18 mouse cellular contexts compared by ENCODE assay signal in the genomic region with DNA sequence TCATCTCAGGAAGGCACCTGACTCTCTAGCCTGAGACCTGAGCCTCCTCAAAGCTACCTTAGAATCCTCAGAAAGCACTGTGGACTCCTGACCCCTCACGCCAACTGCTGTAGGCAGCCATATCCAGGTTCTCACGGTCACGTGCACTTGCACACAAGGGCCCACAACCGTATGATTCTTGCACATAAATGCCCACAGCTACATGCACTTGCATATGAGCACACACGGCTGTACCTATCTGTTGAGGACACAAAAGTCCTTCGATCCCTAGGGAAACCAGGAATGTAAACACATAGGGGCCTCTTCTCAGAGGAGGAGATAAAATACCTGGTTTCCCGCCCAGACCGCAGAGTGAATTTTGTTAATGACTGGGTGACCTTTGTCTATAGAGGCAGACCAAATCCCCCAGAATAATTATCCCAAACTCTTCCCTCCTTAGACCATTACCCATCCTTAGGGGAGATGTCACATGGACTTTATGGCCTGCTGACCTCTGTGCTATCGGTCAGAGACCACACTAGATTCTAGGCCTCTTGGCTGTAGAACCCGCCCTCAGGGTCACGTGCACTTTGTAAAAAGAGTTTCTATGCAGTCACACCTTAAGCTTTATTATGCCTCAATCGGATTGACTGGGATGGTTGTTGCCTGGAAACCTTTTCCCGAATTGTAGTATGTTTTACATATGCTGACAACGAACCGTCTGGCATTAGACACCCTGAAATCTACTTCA. TPM values are rescaled to one million over a fixed set of nuclear protein-coding genes. Genes with fewer than 3 reads are reported as not detected.
DNase-seq lines count a peak whose midpoint lies in the region; ATAC-seq and TF ChIP-seq lines count a peak whose summit lies in the region.
"Had no signal": no experiment of that assay in that cellular context is flagged by ENCODE, and none has a peak within 500 bp of the region (broad histone marks: within the 10 kb centered on the region; RNA-seq: fewer than 3 reads in every experiment).

No protein-coding gene starts in this region.

- no peak for DNase-seq in heart, adult 9 months (ENCODE audit: low spot score in 2 of 2)
- peak; percentile 44 for DNase-seq in ZHBTc4 (ENCODE audit: low read depth, low spot score)
- DNase-seq in intestine, embryonic 14.5 days (ENCODE audit: low spot score): peak; percentile 63
- DNase-seq in limb, embryonic 14.5 days (ENCODE audit: low spot score): no peak
- DNase-seq in gastrocnemius, adult 2 months: no peak
- DNase-seq in adrenal gland, adult 8-10 months: no peak
- DNase-seq: B cell, adult 2 months; cerebellum, adult 9-11 months; kidney, postnatal 36 days; layer of hippocampus, adult 9-11 months; liver; thymus, postnatal 25 days had no signal

- H3K27me3 ChIP-seq in heart, embryonic 12.5 days (replicated peaks): no peaks in the 10 kb centered on the region
- H3K27me3 ChIP-seq in intestine, embryonic 14.5 days (replicated peaks; ENCODE audit: control insufficient read depth, insufficient read depth, low read length): no peaks in the 10 kb centered on the region
- H3K27me3 ChIP-seq in limb, embryonic 14.5 days (ENCODE audit: control insufficient read depth, insufficient read depth, low read length): no peaks in the 10 kb centered on the region
- H3K27me3 ChIP-seq: hindbrain, embryonic 12.5 days; neural tube, embryonic 12.5 days had no signal

- no peaks in the 10 kb centered on the region for H3K9me3 ChIP-seq in heart, embryonic 12.5 days (replicated peaks)
- H3K9me3 ChIP-seq in intestine, embryonic 14.5 days (ENCODE audit: control insufficient read depth, low read length): no peaks in the 10 kb centered on the region
- H3K9me3 ChIP-seq in limb, embryonic 14.5 days (ENCODE audit: control insufficient read depth, low read length): no peaks in the 10 kb centered on the region
- H3K9me3 ChIP-seq: hindbrain, embryonic 12.5 days; neural tube, embryonic 12.5 days had no signal

- no peak overlapping the region for H3K4me3 ChIP-seq in heart, embryonic 12.5 days
- H3K4me3 ChIP-seq in intestine, embryonic 14.5 days (ENCODE audit: low read depth, low read length): no peak overlapping the region
- no peak overlapping the region for H3K4me3 ChIP-seq in limb, embryonic 14.5 days (replicated peaks; ENCODE audit: low read length)
- no peak overlapping the region for H3K4me3 ChIP-seq in gastrocnemius, adult 2 months
- H3K4me3 ChIP-seq: hindbrain, embryonic 12.5 days; left cerebral cortex, adult 2 months; neural tube, embryonic 12.5 days had no signal

- TF ChIP-seq CTCF in gastrocnemius, adult 2 months (IDR thresholded peaks at IDR 0.05): no peak

- 86% methylated on average over 15 of the region's 15 CpGs for WGBS in heart, embryonic 12.5 days
- WGBS in intestine, embryonic 14.5 days: 71% methylated on average over 15 of the region's 15 CpGs
- WGBS in limb, embryonic 14.5 days: 92% methylated on average over 15 of the region's 15 CpGs

- ATAC-seq in heart, embryonic 12.5 days (ENCODE audit: insufficient number of reproducible peaks, low FRiP score): no peak
- ATAC-seq in intestine, embryonic 14.5 days (replicated peaks; ENCODE audit: low FRiP score, low TSS enrichment, low read depth): peak; percentile 51
- no peak for ATAC-seq in limb, embryonic 14.5 days (ENCODE audit: low FRiP score, low read depth)
- ATAC-seq: lung, postnatal 0 days had no signal

- no peak for TF ChIP-seq POLR2A in limb, embryonic 14.5 days (IDR thresholded peaks at IDR 0.05; ENCODE audit: borderline replicate concordance, extremely low read depth, insufficient read depth, insufficient read length)

- H3K27ac ChIP-seq in heart, embryonic 12.5 days (ENCODE audit: poor library complexity, severe bottlenecking): peak overlapping the region; percentile 87
- H3K27ac ChIP-seq in intestine, embryonic 14.5 days (ENCODE audit: low read depth): no peak overlapping the region
- 0 out of 2 replicates have a peak overlapping the region, but pooled peaks have one; percentile 5 for H3K27ac ChIP-seq in limb, embryonic 14.5 days (replicated peaks; ENCODE audit: low read depth, low read length)
- H3K27ac ChIP-seq in gastrocnemius, adult 2 months: no peak overlapping the region
- H3K27ac ChIP-seq: left cerebral cortex, adult 2 months; neural tube, embryonic 12.5 days had no signal

- H3K4me2 ChIP-seq in heart, embryonic 12.5 days: no peak overlapping the region
- no peak overlapping the region for H3K4me2 ChIP-seq in intestine, embryonic 14.5 days (ENCODE audit: low read length)
- no peak overlapping the region for H3K4me2 ChIP-seq in limb, embryonic 14.5 days (replicated peaks; ENCODE audit: low read depth, low read length, severe bottlenecking)
- H3K4me2 ChIP-seq: hindbrain, embryonic 12.5 days; midbrain, embryonic 11.5 days; neural tube, embryonic 12.5 days had no signal

- peaks cover 72% of the 10 kb centered on the region for H3K36me3 ChIP-seq in heart, embryonic 12.5 days
- peaks cover 90% of the 10 kb centered on the region for H3K36me3 ChIP-seq in intestine, embryonic 14.5 days (ENCODE audit: control insufficient read depth, insufficient read depth, low read length)
- H3K36me3 ChIP-seq in limb, embryonic 14.5 days (ENCODE audit: control insufficient read depth, insufficient read depth, low read length): peaks cover 95% of the 10 kb centered on the region

- intact Hi-C loops in gastrocnemius, adult 2 months (cut with DNase I): no loop called here

- no peak overlapping the region for H3K9ac ChIP-seq in heart, embryonic 12.5 days
- H3K9ac ChIP-seq in intestine, embryonic 14.5 days (ENCODE audit: low read length): no peak overlapping the region
- no peak overlapping the region for H3K9ac ChIP-seq in limb, embryonic 14.5 days (ENCODE audit: low read depth, low read length, severe bottlenecking)
- H3K9ac ChIP-seq: hindbrain, embryonic 12.5 days; neural tube, embryonic 12.5 days had no signal

- peaks cover 45% of the 10 kb centered on the region for H3K4me1 ChIP-seq in heart, embryonic 12.5 days (replicated peaks)
- H3K4me1 ChIP-seq in intestine, embryonic 14.5 days (replicated peaks; ENCODE audit: control insufficient read depth, insufficient read depth, low read length): 0 out of 2 replicates have a peak, but pooled peaks cover 5% of the 10 kb centered on the region
- H3K4me1 ChIP-seq in limb, embryonic 14.5 days (ENCODE audit: control insufficient read depth, insufficient read depth, low read length): peaks cover 8% of the 10 kb centered on the region
- H3K4me1 ChIP-seq: hindbrain, embryonic 12.5 days; neural tube, embryonic 12.5 days had no signal

RNA-seq across cellular contexts. Expression of gene Gtf2ird1, which starts 58.9 kb away (rescaled TPM):
- polyA plus RNA-seq in heart, embryonic 12.5 days (2016; fragmentation: Nextera tagmentation; extraction: Ambion mirVana): 64.8 and 72.8 TPM in 2 replicates
- 85.9 and 101 TPM in 2 replicates for polyA plus RNA-seq in intestine, embryonic 14.5 days (2014; fragmentation: Nextera tagmentation; extraction: Ambion mirVana)
- polyA plus RNA-seq in limb, embryonic 14.5 days (2012; rRNA removed): 99.0 and 113 TPM in 2 replicates
- polyA plus RNA-seq in limb, embryonic 14.5 days (2014; fragmentation: Nextera tagmentation; extraction: Ambion mirVana): 100 and 103 TPM in 2 replicates
- 10 to 100 TPM; 14.6 to 21.5 TPM for total RNA-seq in gastrocnemius, adult 2 months (2021)
- 10 to 100 TPM; 46.0 to 93.0 (median 63.1) TPM for total RNA-seq in adrenal gland, adult 8-10 months (2022)

Comparison
In these comparisons a context has a peak if more than half of its experiments do, and no peak if none do; other contexts are left out.
1. H3K27ac ChIP-seq: peak in heart, embryonic 12.5 days (single experiment) and limb, embryonic 14.5 days (single experiment); none in intestine, embryonic 14.5 days (single experiment) and gastrocnemius, adult 2 months (single experiment).
2. DNase-seq: peak in ZHBTc4 (single experiment) and intestine, embryonic 14.5 days (single experiment); none in heart, adult 9 months (0 of 2), limb, embryonic 14.5 days (single experiment), gastrocnemius, adult 2 months (single experiment) and adrenal gland, adult 8-10 months (single experiment).